Mouse (Mus musculus) midbrain, embryonic 13.5 days (tissue): ENCODE data around the gene Nlrc5. TPM values are rescaled to one million over a fixed set of nuclear protein-coding genes. Genes with fewer than 3 reads are reported as not detected.
A peak's percentile ranks its signal among the peaks of the same experiment; 100 is the strongest.
"Not testable (repeated sequence)": the region's sequence is repeated elsewhere in the genome, so short reads cannot be mapped to it uniquely, and the experiment has no call there.

Experiments
- ATAC-seq: fragments of 200-750 bp; cut with Nextera tagmentation; 2 replicates; pipeline ENCODE4 v1.8.0; 2017; ENCODE audit warnings: mild to moderate bottlenecking, moderate TSS enrichment, moderate library complexity
- H3K27ac ChIP-seq: fragments of 300-500 bp; sonication (generic); 2 replicates; pipeline ENCODE4 v1.5.1; 2015; ENCODE audit warnings: inconsistent platforms, mild to moderate bottlenecking, moderate library complexity
- H3K27me3 ChIP-seq: fragments of 300-500 bp; sonication (generic); 2 replicates; pipeline ENCODE4 v1.6.1; 2015; ENCODE audit warnings: mild to moderate bottlenecking, inconsistent platforms
- H3K36me3 ChIP-seq: fragments of 300-500 bp; sonication (generic); 2 replicates; pipeline ENCODE4 v1.6.1; 2015; ENCODE audit warnings: mild to moderate bottlenecking, inconsistent platforms
- H3K4me1 ChIP-seq: fragments of 300-500 bp; sonication (generic); replicated peaks from 2 replicates; pipeline ENCODE4 v1.6.1; 2015; ENCODE audit warnings: inconsistent platforms
- H3K4me2 ChIP-seq: fragments of 300-500 bp; sonication (generic); replicated peaks from 2 replicates; pipeline ENCODE4 v1.6.1; 2015; ENCODE audit warnings: moderate library complexity, mild to moderate bottlenecking, inconsistent platforms
- H3K4me3 ChIP-seq: fragments of 300-500 bp; sonication (generic); replicated peaks from 2 replicates; pipeline ENCODE4 v1.5.1; 2015; ENCODE audit warnings: mild to moderate bottlenecking, inconsistent platforms
- H3K9ac ChIP-seq: fragments of 300-500 bp; sonication (generic); replicated peaks from 2 replicates; pipeline ENCODE4 v1.6.1; 2015; ENCODE audit warnings: mild to moderate bottlenecking, inconsistent platforms
- H3K9me3 ChIP-seq: fragments of 300-500 bp; sonication (generic); 2 replicates; pipeline ENCODE4 v1.6.1; 2016; ENCODE audit warnings: mild to moderate bottlenecking, inconsistent platforms
- WGBS: fragments of 180-500 bp; shearing (Covaris S2); methylation state at CpG from one replicate; pipeline ENCODE4 v1.1.7; 2015; 5-methylcytosine and 5-hydroxymethylcytosine counted together
- polyA plus RNA-seq: library from polyadenylated mRNA; unstranded; fragments of >200 nt; fragmentation: Nextera tagmentation; extraction: Ambion mirVana; gene quantifications from 2 replicates; pipeline ENCODE4 v1.2.1, GENCODE M21; 2015

The Nlrc5 gene
- polyA plus RNA-seq, 1 experiment from 2014 or later = 0.27 TPM

GRCm38 (mm10) chr8:94396964-94397657, 37.0 kb upstream of the Nlrc5 start:
- H3K36me3 ChIP-seq = peaks cover 61% of the 10 kb centered on the region
- 0 out of 2 replicates have a peak, but pooled peaks have one; percentile 14 for ATAC-seq
- no peak overlapping the region for H3K4me2 ChIP-seq
- H3K27ac ChIP-seq = no peak overlapping the region
- no peak overlapping the region for H3K9ac ChIP-seq
- H3K4me3 ChIP-seq = no peak overlapping the region
- no peaks in the 10 kb centered on the region for H3K27me3 ChIP-seq
- no peaks in the 10 kb centered on the region for H3K4me1 ChIP-seq
- 70% methylated on average over 11 of the region's 11 CpGs for WGBS
- H3K9me3 ChIP-seq = no peaks in the 10 kb centered on the region

DNA sequence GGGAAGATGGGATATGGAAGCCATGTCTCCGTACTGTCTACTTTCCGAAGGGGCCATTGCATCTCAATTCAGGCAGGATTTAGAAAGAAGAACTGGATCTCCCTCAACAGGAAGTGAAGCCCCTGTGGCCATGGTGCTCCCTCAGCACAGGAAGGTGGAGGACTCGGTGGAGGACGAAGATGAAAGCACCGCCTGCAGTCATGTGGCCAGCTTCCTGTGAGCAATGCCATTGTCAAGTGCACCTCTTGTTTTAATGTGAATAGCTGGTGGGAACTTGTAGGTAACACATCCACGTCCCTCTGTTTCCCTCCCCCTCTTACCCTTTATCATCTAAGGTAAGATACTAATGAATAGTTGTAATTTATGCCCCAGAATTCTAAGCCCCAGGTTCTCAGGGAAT, 35.6 kb upstream of the Nlrc5 start:
- Histone ChIP-seq H3K36me3 (peaks cover 48% of the 10 kb centered on the region), H3K4me2 (no peak overlapping the region), H3K9me3 (no peaks in the 10 kb centered on the region), H3K4me3 (no peak overlapping the region), H3K27ac (no peak overlapping the region), H3K4me1 (no peaks in the 10 kb centered on the region), H3K9ac (no peak overlapping the region), H3K27me3 (no peaks in the 10 kb centered on the region)
- 87% methylated on average over 6 of the region's 6 CpGs for WGBS
- no peak for ATAC-seq

GRCm38 (mm10) chr8:94399361-94399953, 34.7 kb upstream of the Nlrc5 start:
- ATAC-seq = no peak
- Histone ChIP-seq H3K36me3 (peaks cover 41% of the 10 kb centered on the region), H3K4me1 (no peaks in the 10 kb centered on the region), H3K4me3 (no peak overlapping the region), H3K4me2 (no peak overlapping the region), H3K27me3 (no peaks in the 10 kb centered on the region), H3K9ac (no peak overlapping the region), H3K27ac (no peak overlapping the region), H3K9me3 (no peaks in the 10 kb centered on the region)
- 86% methylated on average over 3 of the region's 3 CpGs for WGBS

DNA sequence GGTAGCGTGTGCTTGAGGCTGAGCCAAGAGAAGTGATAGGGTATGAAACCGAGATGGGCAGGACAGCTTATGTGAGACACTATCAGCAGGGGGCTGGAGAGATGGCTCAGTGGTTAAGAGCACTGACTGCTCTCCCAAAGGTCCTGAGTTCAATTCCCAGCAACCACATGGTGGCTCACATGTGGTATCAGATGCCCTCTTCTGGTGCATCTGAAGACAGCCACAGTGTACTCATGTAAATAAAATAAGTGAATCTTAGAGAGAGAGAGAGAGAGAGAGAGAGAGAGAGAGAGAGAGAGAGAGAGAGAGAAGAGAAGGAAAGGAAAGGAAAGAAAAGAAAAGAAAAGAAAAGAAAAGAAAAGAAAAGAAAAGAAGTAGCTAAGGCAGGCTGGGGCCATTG, 34.2 kb upstream of the Nlrc5 start:
- not testable (repeated sequence) for ATAC-seq, H3K4me1 ChIP-seq, H3K4me2 ChIP-seq, H3K27ac ChIP-seq, H3K27me3 ChIP-seq, H3K9me3 ChIP-seq, H3K9ac ChIP-seq, H3K4me3 ChIP-seq
- 79% methylated on average over 2 of the region's 2 CpGs for WGBS
- peaks cover 36% of the 10 kb centered on the region for H3K36me3 ChIP-seq

DNA sequence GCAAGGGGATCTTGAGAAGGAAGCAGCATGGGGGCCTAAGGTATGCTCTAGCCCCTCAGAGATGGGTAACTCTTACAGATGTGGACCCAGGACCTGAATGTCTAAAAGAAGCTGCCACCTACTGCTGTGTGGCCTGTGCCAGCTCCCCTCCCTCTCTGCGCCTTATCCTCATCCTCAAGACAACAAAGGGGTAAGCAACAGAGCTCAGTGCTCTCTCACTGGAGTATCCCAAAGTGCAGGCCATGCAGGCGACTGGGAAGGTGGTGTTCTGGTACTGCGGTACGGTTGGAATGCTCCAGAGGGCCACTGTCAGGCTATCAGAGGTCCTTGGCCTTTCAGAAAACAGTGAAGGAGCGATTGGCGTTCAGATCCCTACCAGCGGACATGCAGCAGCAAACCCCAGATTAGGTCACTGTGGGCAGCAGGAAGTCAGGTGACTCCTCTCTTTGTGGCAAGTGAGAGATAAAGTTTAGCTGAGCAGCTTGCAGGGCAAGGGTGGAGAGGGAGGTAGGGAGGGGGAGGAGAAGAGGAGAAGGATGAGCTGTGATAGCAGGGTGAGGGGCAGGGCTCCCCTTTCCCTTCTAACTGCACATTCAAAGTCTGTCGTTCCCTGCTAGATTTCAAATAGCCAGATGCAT, 25.6 kb upstream of the Nlrc5 start:
- Histone ChIP-seq H3K9ac (no peak overlapping the region), H3K9me3 (no peaks in the 10 kb centered on the region), H3K27me3 (no peaks in the 10 kb centered on the region), H3K27ac (no peak overlapping the region), H3K4me2 (no peak overlapping the region), H3K36me3 (no peaks in the 10 kb centered on the region), H3K4me1 (no peaks in the 10 kb centered on the region), H3K4me3 (no peak overlapping the region)
- 63% methylated on average over 8 of the region's 8 CpGs for WGBS
- no peak for ATAC-seq

DNA sequence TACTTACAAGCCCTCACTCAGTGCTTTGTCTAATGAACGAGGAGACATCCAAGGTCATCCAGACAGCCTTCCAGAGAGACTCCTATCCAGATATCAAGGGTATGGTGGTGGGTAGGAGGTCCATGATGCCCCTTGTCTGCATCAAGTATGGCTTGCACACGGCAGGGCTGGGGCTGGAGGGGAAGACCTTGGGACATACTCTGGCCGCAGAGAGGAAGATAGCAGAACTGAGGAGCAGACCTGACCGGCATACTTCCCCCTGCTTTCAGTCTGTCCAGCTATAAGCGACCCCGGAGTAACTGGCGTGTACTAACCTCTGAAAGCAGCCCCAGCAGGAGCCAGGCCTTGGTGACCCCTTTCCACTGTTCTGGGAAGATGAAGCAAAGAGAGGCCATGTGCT, 24.6 kb upstream of the Nlrc5 start:
- H3K9me3 ChIP-seq = no peaks in the 10 kb centered on the region
- no peak overlapping the region for H3K9ac ChIP-seq
- H3K27me3 ChIP-seq = no peaks in the 10 kb centered on the region
- no peaks in the 10 kb centered on the region for H3K36me3 ChIP-seq
- ATAC-seq = no peak
- no peak overlapping the region for H3K4me2 ChIP-seq
- H3K4me1 ChIP-seq = no peaks in the 10 kb centered on the region
- 88% methylated on average over 7 of the region's 7 CpGs for WGBS
- no peak overlapping the region for H3K4me3 ChIP-seq
- H3K27ac ChIP-seq = no peak overlapping the region

- H3K36me3 ChIP-seq = no peaks in the 10 kb centered on the region
- WGBS = 91% methylated on average over 6 of the region's 6 CpGs
- H3K27ac ChIP-seq = no peak overlapping the region
- no peak overlapping the region for H3K4me2 ChIP-seq
- no peaks in the 10 kb centered on the region for H3K9me3 ChIP-seq
- no peaks in the 10 kb centered on the region for H3K4me1 ChIP-seq
- H3K4me3 ChIP-seq = no peak overlapping the region
- no peaks in the 10 kb centered on the region for H3K27me3 ChIP-seq
- H3K9ac ChIP-seq = no peak overlapping the region
- ATAC-seq = no peak
Measured at GRCm38 (mm10) chr8:94412518-94412917, 21.6 kb upstream of the Nlrc5 start.

DNA sequence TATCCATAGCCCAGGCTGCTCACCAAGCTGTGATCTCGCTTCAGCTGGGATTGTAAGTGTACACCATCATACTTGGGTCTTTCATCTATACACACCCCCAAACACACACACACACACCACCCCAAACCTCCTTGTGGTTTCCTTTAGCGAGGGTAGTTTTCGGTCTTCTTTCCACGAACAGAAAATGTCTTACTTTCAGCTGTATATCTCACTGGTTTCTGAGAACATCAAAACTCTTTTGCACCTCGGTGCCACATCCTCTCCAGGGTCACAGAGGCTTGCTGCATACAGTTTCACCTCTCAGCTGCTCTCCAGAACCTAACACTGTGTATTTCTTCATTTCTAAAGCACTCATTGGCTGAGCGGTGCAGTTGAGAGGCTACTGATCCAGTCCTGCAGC, 20.6 kb upstream of the Nlrc5 start:
- Histone ChIP-seq H3K27me3 (no peaks in the 10 kb centered on the region), H3K9me3 (no peaks in the 10 kb centered on the region), H3K4me2 (no peak overlapping the region), H3K27ac (no peak overlapping the region), H3K36me3 (no peaks in the 10 kb centered on the region), H3K9ac (no peak overlapping the region), H3K4me3 (no peak overlapping the region), H3K4me1 (no peaks in the 10 kb centered on the region)
- WGBS = 86% methylated on average over 6 of the region's 6 CpGs
- ATAC-seq = no peak

GRCm38 (mm10) chr8:94415218-94415617, 18.9 kb upstream of the Nlrc5 start:
- Histone ChIP-seq H3K4me3 (no peak overlapping the region), H3K9me3 (no peaks in the 10 kb centered on the region), H3K4me1 (no peaks in the 10 kb centered on the region), H3K27me3 (no peaks in the 10 kb centered on the region), H3K4me2 (no peak overlapping the region), H3K27ac (no peak overlapping the region), H3K36me3 (no peaks in the 10 kb centered on the region), H3K9ac (no peak overlapping the region)
- no peak for ATAC-seq
- 84% methylated on average over 2 of the region's 2 CpGs for WGBS

- Histone ChIP-seq H3K27ac (no peak overlapping the region), H3K4me1 (no peaks in the 10 kb centered on the region), H3K36me3 (no peaks in the 10 kb centered on the region), H3K9ac (no peak overlapping the region), H3K9me3 (no peaks in the 10 kb centered on the region), H3K4me3 (no peak overlapping the region), H3K4me2 (no peak overlapping the region), H3K27me3 (no peaks in the 10 kb centered on the region)
- ATAC-seq = no peak
- 86% methylated on average over 9 of the region's 9 CpGs for WGBS
Measured at GRCm38 (mm10) chr8:94418017-94418416, 16.1 kb upstream of the Nlrc5 start.

GRCm38 (mm10) chr8:94422270-94422669, 11.9 kb upstream of the Nlrc5 start:
- H3K4me3 ChIP-seq = no peak overlapping the region
- ATAC-seq = no peak

GRCm38 (mm10) chr8:94427953-94428352, 6.2 kb upstream of the Nlrc5 start:
- Histone ChIP-seq H3K36me3 (no peaks in the 10 kb centered on the region), H3K4me2 (no peak overlapping the region), H3K27ac (no peak overlapping the region), H3K4me1 (no peaks in the 10 kb centered on the region), H3K4me3 (no peak overlapping the region), H3K9ac (no peak overlapping the region), H3K9me3 (no peaks in the 10 kb centered on the region), H3K27me3 (peaks cover 8% of the 10 kb centered on the region; the same call in 1 of the 2 replicates)
- WGBS = 81% methylated on average over 10 of the region's 10 CpGs
- no peak for ATAC-seq

More at GRCm38 (mm10) chr8:94422270-94422669, 11.9 kb upstream of the Nlrc5 start:
- no peaks in the 10 kb centered on the region for H3K4me1 ChIP-seq
- no peak overlapping the region for H3K27ac ChIP-seq
- WGBS = 96% methylated on average over 4 of the region's 4 CpGs
- H3K4me2 ChIP-seq = no peak overlapping the region
- H3K9ac ChIP-seq = no peak overlapping the region
- no peaks in the 10 kb centered on the region for H3K36me3 ChIP-seq
- H3K27me3 ChIP-seq = no peaks in the 10 kb centered on the region
- no peaks in the 10 kb centered on the region for H3K9me3 ChIP-seq
